Mouse (Mus musculus): ENCODE data around the gene Sccpdh. TPM values are rescaled to one million over a fixed set of nuclear protein-coding genes. Genes with fewer than 3 reads are reported as not detected.
A peak's percentile ranks its signal among the peaks of the same experiment; 100 is the strongest.
"Not testable (repeated sequence)": the region's sequence is repeated elsewhere in the genome, so short reads cannot be mapped to it uniquely, and the experiment has no call there.

Gene Sccpdh
- polyA plus RNA-seq, 1 experiment: 0.57 TPM

- Histone ChIP-seq H3K9me3 (peaks cover 7% of the 10 kb centered on the region; the same call in 1 of the 2 replicates), H3K36me3 (replicated peaks; ENCODE audit: low read length) (no peaks in the 10 kb centered on the region), H3K4me1 (peaks cover 24% of the 10 kb centered on the region), H3K27me3 (replicated peaks) (peaks cover 54% of the 10 kb centered on the region), H3K4me3 (replicated peaks) (no peak overlapping the region)
- TF ChIP-seq FLI1 (IDR thresholded peaks at IDR 0.05; ENCODE audit: low read length): no peak
- TF ChIP-seq GATA1 (IDR thresholded peaks at IDR 0.05; ENCODE audit: borderline replicate concordance, low read length): no peak
Observed at GRCm38 (mm10) chr1:179666971-179667370, 1.0 kb upstream of the Sccpdh start.

GRCm38 (mm10) chr1:179667450-179667849, 560 bp upstream of the Sccpdh start:
- Histone ChIP-seq H3K4me1 (peaks cover 24% of the 10 kb centered on the region), H3K36me3 (replicated peaks; ENCODE audit: low read length) (no peaks in the 10 kb centered on the region), H3K9me3 (peaks cover 5% of the 10 kb centered on the region; the same call in 1 of the 2 replicates), H3K27me3 (replicated peaks) (peaks cover 55% of the 10 kb centered on the region), H3K4me3 (replicated peaks) (peak overlapping the region; percentile 94)
- no peak for TF ChIP-seq FLI1 (IDR thresholded peaks at IDR 0.05; ENCODE audit: low read length)
- TF ChIP-seq GATA1 (IDR thresholded peaks at IDR 0.05; ENCODE audit: borderline replicate concordance, low read length): no peak

GRCm38 (mm10) chr1:179668836-179669537, 977 bp downstream of the Sccpdh start:
- no peak for TF ChIP-seq FLI1 (IDR thresholded peaks at IDR 0.05; ENCODE audit: low read length)
- no peak for TF ChIP-seq GATA1 (IDR thresholded peaks at IDR 0.05; ENCODE audit: borderline replicate concordance, low read length)
- peaks cover 24% of the 10 kb centered on the region for H3K4me1 ChIP-seq
- no peaks in the 10 kb centered on the region for H3K9me3 ChIP-seq
- peak overlapping the region; percentile 94 for H3K4me3 ChIP-seq (replicated peaks)
- H3K36me3 ChIP-seq (replicated peaks; ENCODE audit: low read length): no peaks in the 10 kb centered on the region
- peaks cover 58% of the 10 kb centered on the region for H3K27me3 ChIP-seq (replicated peaks)

- Histone ChIP-seq H3K36me3 (replicated peaks; ENCODE audit: low read length) (no peaks in the 10 kb centered on the region), H3K27me3 (replicated peaks) (peaks cover 23% of the 10 kb centered on the region), H3K4me1 (peaks cover 4% of the 10 kb centered on the region; the same call in 1 of the 2 replicates), H3K9me3 (no peaks in the 10 kb centered on the region), H3K4me3 (replicated peaks) (no peak overlapping the region)
- TF ChIP-seq GATA1 (IDR thresholded peaks at IDR 0.05; ENCODE audit: borderline replicate concordance, low read length): no peak
- TF ChIP-seq FLI1 (IDR thresholded peaks at IDR 0.05; ENCODE audit: low read length): no peak
Observed at GRCm38 (mm10) chr1:179674355-179674754, 6.3 kb downstream of the Sccpdh start.

- H3K27me3 ChIP-seq (replicated peaks): peaks cover 5% of the 10 kb centered on the region
- no peaks in the 10 kb centered on the region for H3K9me3 ChIP-seq
- TF ChIP-seq GATA1 (IDR thresholded peaks at IDR 0.05; ENCODE audit: borderline replicate concordance, low read length) (no peak), FLI1 (IDR thresholded peaks at IDR 0.05; ENCODE audit: low read length) (no peak)
- H3K4me3 ChIP-seq (replicated peaks): no peak overlapping the region
- no peaks in the 10 kb centered on the region for H3K36me3 ChIP-seq (replicated peaks; ENCODE audit: low read length)
- peaks cover 4% of the 10 kb centered on the region; the same call in 1 of the 2 replicates for H3K4me1 ChIP-seq
Observed at GRCm38 (mm10) chr1:179677031-179677430, 9.0 kb downstream of the Sccpdh start.

GRCm38 (mm10) chr1:179679326-179679725, 11.3 kb downstream of the Sccpdh start:
- Histone ChIP-seq H3K27me3 (replicated peaks) (no peaks in the 10 kb centered on the region), H3K36me3 (replicated peaks; ENCODE audit: low read length) (no peaks in the 10 kb centered on the region), H3K4me3 (replicated peaks) (no peak overlapping the region), H3K4me1 (peaks cover 4% of the 10 kb centered on the region; the same call in 1 of the 2 replicates), H3K9me3 (no peaks in the 10 kb centered on the region)
- TF ChIP-seq GATA1 (IDR thresholded peaks at IDR 0.05; ENCODE audit: borderline replicate concordance, low read length) (no peak), FLI1 (IDR thresholded peaks at IDR 0.05; ENCODE audit: low read length) (no peak)

GRCm38 (mm10) chr1:179682753-179683152, 14.7 kb downstream of the Sccpdh start:
- not testable (repeated sequence) for H3K4me1 ChIP-seq; H3K9me3 ChIP-seq; H3K4me3 ChIP-seq (replicated peaks); H3K36me3 ChIP-seq (replicated peaks; ENCODE audit: low read length); H3K27me3 ChIP-seq (replicated peaks)

GRCm38 (mm10) chr1:179686348-179686747, 18.3 kb downstream of the Sccpdh start:
- Histone ChIP-seq H3K9me3 (no peaks in the 10 kb centered on the region), H3K36me3 (replicated peaks; ENCODE audit: low read length) (no peaks in the 10 kb centered on the region), H3K4me3 (replicated peaks) (no peak overlapping the region), H3K27me3 (replicated peaks) (no peaks in the 10 kb centered on the region), H3K4me1 (peaks cover 4% of the 10 kb centered on the region; the same call in 1 of the 2 replicates)
- TF ChIP-seq FLI1 (IDR thresholded peaks at IDR 0.05; ENCODE audit: low read length) (no peak), GATA1 (IDR thresholded peaks at IDR 0.05; ENCODE audit: borderline replicate concordance, low read length) (no peak)

GRCm38 (mm10) chr1:179686781-179687180, 18.8 kb downstream of the Sccpdh start:
- Histone ChIP-seq H3K4me1 (peaks cover 4% of the 10 kb centered on the region; the same call in 1 of the 2 replicates), H3K36me3 (replicated peaks; ENCODE audit: low read length) (no peaks in the 10 kb centered on the region), H3K4me3 (replicated peaks) (peak overlapping the region; percentile 46), H3K27me3 (replicated peaks) (no peaks in the 10 kb centered on the region), H3K9me3 (no peaks in the 10 kb centered on the region)
- TF ChIP-seq FLI1 (IDR thresholded peaks at IDR 0.05; ENCODE audit: low read length) (no peak), GATA1 (IDR thresholded peaks at IDR 0.05; ENCODE audit: borderline replicate concordance, low read length) (no peak)

- Histone ChIP-seq H3K4me1 (peaks cover 4% of the 10 kb centered on the region; the same call in 1 of the 2 replicates), H3K4me3 (replicated peaks) (no peak overlapping the region), H3K9me3 (no peaks in the 10 kb centered on the region), H3K36me3 (replicated peaks; ENCODE audit: low read length) (no peaks in the 10 kb centered on the region), H3K27me3 (replicated peaks) (no peaks in the 10 kb centered on the region)
- TF ChIP-seq FLI1 (IDR thresholded peaks at IDR 0.05; ENCODE audit: low read length): no peak
- no peak for TF ChIP-seq GATA1 (IDR thresholded peaks at IDR 0.05; ENCODE audit: borderline replicate concordance, low read length)
Observed at GRCm38 (mm10) chr1:179687305-179687704, 19.3 kb downstream of the Sccpdh start.
